ENCODE assay signal across 9 mouse cellular contexts in the genomic region with DNA sequence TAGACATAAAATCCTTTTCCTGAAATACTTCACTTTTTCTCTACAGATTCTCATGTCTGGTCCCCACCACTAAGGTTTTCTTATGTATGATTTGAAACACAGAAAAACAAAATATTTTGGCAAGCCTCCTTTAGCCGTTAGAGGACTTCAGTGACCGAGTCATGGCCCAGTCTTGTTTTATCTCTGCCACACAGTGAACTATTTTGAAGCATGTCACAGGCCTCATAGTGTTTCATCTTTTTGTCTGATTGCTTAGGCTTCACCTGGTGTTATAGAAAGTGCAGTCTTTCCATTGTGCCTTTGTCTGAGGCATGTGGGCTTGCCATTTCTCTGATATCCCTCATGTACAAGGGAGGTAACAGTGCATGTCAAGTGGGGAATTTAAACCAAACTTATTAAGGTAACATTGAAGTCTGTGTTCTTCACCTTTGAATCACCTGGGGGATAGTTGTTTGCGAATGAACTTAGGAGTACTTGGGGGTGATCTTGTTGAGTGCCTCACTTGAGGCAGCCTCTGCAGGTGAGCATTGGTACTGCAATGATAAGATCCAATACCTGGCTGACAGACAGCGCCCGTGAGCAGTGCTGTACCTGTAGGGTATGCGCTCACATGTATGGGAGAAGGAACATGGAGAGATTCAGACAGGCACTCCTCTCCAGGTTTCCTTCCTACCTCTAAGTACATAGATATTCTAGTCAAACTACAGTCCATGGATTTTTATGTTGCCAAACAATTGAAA. TPM values are rescaled to one million over a fixed set of nuclear protein-coding genes. Genes with fewer than 3 reads are reported as not detected.
DNase-seq lines count a peak whose midpoint lies in the region; ATAC-seq and TF ChIP-seq lines count a peak whose summit lies in the region.
"Had no signal": no experiment of that assay in that cellular context is flagged by ENCODE, and none has a peak within 500 bp of the region (broad histone marks: within the 10 kb centered on the region; RNA-seq: fewer than 3 reads in every experiment).

No protein-coding gene starts in this region.

- no peaks in the 10 kb centered on the region for H3K4me1 ChIP-seq in hindbrain, embryonic 11.5 days (replicated peaks; ENCODE audit: control insufficient read depth, insufficient read depth, low read length)
- no peaks in the 10 kb centered on the region for H3K4me1 ChIP-seq in hindbrain, embryonic 12.5 days
- H3K4me1 ChIP-seq in E14TG2a.4 (replicated peaks; ENCODE audit: low read depth, low read length): no peaks in the 10 kb centered on the region

- no peak overlapping the region for H3K27ac ChIP-seq in hindbrain, embryonic 11.5 days (ENCODE audit: low read depth, low read length)
- H3K27ac ChIP-seq in hindbrain, embryonic 12.5 days: no peak overlapping the region
- H3K27ac ChIP-seq: limb, embryonic 15.5 days had no signal

- no peak for ATAC-seq in hindbrain, embryonic 11.5 days (ENCODE audit: low FRiP score)
- no peak for ATAC-seq in hindbrain, embryonic 12.5 days (ENCODE audit: low FRiP score)
- ATAC-seq in megakaryocyte progenitor cell, adult 5-6 weeks (replicated peaks; ENCODE audit: poor library complexity): peak; percentile 81

- DNase-seq in hindbrain, embryonic 11.5 days (ENCODE audit: low spot score): peak; percentile 13
- DNase-seq in embryo, embryonic 9.5 days (ENCODE audit: extremely low spot score): peak; percentile 11
- no peak for DNase-seq in adrenal gland, adult 8-10 months
- DNase-seq in urinary bladder, adult 2 months (ENCODE audit: low spot score): no peak
- no peak for DNase-seq in layer of hippocampus, postnatal 10 days (ENCODE audit: low spot score in 2 of 2)

- TF ChIP-seq CTCF in E14TG2a.4 (conservative IDR thresholded peaks at IDR 0.05; ENCODE audit: low read length): peak; percentile 62

- no peak overlapping the region for H3K4me2 ChIP-seq in hindbrain, embryonic 11.5 days (replicated peaks; ENCODE audit: low read depth, low read length)
- H3K4me2 ChIP-seq in hindbrain, embryonic 12.5 days (replicated peaks): no peak overlapping the region
- H3K4me2 ChIP-seq: limb, embryonic 15.5 days had no signal

- 76% methylated on average over 6 of the region's 6 CpGs for WGBS in hindbrain, embryonic 11.5 days
- 83% methylated on average over 6 of the region's 6 CpGs for WGBS in hindbrain, embryonic 12.5 days

- H3K9me3 ChIP-seq in hindbrain, embryonic 11.5 days (ENCODE audit: control insufficient read depth, low read length): no peaks in the 10 kb centered on the region
- no peaks in the 10 kb centered on the region for H3K9me3 ChIP-seq in hindbrain, embryonic 12.5 days (replicated peaks)
- H3K9me3 ChIP-seq in E14TG2a.4 (ENCODE audit: low read length): no peaks in the 10 kb centered on the region
- H3K9me3 ChIP-seq: limb, embryonic 15.5 days had no signal

- H3K4me3 ChIP-seq in hindbrain, embryonic 11.5 days (ENCODE audit: low read depth, low read length): no peak overlapping the region
- no peak overlapping the region for H3K4me3 ChIP-seq in hindbrain, embryonic 12.5 days
- H3K4me3 ChIP-seq in E14TG2a.4 (replicated peaks; ENCODE audit: low read length): no peak overlapping the region
- H3K4me3 ChIP-seq: limb, embryonic 15.5 days had no signal

- H3K9ac ChIP-seq in hindbrain, embryonic 11.5 days (ENCODE audit: low read depth, low read length): no peak overlapping the region
- no peak overlapping the region for H3K9ac ChIP-seq in hindbrain, embryonic 12.5 days
- H3K9ac ChIP-seq: limb, embryonic 15.5 days had no signal

- no peaks in the 10 kb centered on the region for H3K36me3 ChIP-seq in hindbrain, embryonic 11.5 days (ENCODE audit: control insufficient read depth, insufficient read depth, low read length)
- H3K36me3 ChIP-seq in hindbrain, embryonic 12.5 days: no peaks in the 10 kb centered on the region
- no peaks in the 10 kb centered on the region for H3K36me3 ChIP-seq in E14TG2a.4 (ENCODE audit: insufficient read depth, low read length)

- H3K27me3 ChIP-seq in hindbrain, embryonic 11.5 days (ENCODE audit: control insufficient read depth, insufficient read depth, low read length): no peaks in the 10 kb centered on the region
- H3K27me3 ChIP-seq in hindbrain, embryonic 12.5 days: no peaks in the 10 kb centered on the region
- H3K27me3 ChIP-seq in E14TG2a.4 (ENCODE audit: insufficient read depth, low read length): peaks cover 2% of the 10 kb centered on the region; the same call in 1 of the 2 replicates
- H3K27me3 ChIP-seq: limb, embryonic 15.5 days had no signal

RNA-seq across cellular contexts. Expression of a gene that starts 57.7 kb away (rescaled TPM):
- 253 TPM in 2 replicates for polyA plus RNA-seq in hindbrain, embryonic 11.5 days (2014; fragmentation: Nextera tagmentation; extraction: Ambion mirVana)
- 186 and 191 TPM in 2 replicates for polyA plus RNA-seq in hindbrain, embryonic 12.5 days (2016; fragmentation: Nextera tagmentation; extraction: Ambion mirVana)
- 296 and 301 TPM in 2 replicates for total RNA-seq in megakaryocyte progenitor cell, adult 5-6 weeks (2015)
- total RNA-seq in megakaryocyte progenitor cell, adult 5-6 weeks (2017): 248 and 345 TPM in 2 replicates
- 100 to 1,000 TPM in 1 of 4 experiments, 10 to 100 TPM in 3; 88.6 to 105 (median 93.3) TPM for total RNA-seq in adrenal gland, adult 8-10 months (2022)
- 81.7 and 94.0 TPM in 2 replicates for polyA plus RNA-seq in urinary bladder, adult 2 months (2012; rRNA removed)
- 100 to 1,000 TPM; 109 to 128 TPM for total RNA-seq in layer of hippocampus, postnatal 10 days (2021)

RNA-seq across cellular contexts. Expression of a gene that starts 58.1 kb away (rescaled TPM):
- polyA plus RNA-seq in hindbrain, embryonic 11.5 days (2014; fragmentation: Nextera tagmentation; extraction: Ambion mirVana): 4.4 and 6.3 TPM in 2 replicates
- polyA plus RNA-seq in hindbrain, embryonic 12.5 days (2016; fragmentation: Nextera tagmentation; extraction: Ambion mirVana): 4.8 TPM in 2 replicates
- total RNA-seq in megakaryocyte progenitor cell, adult 5-6 weeks (2015): 13.4 and 16.0 TPM in 2 replicates
- total RNA-seq in megakaryocyte progenitor cell, adult 5-6 weeks (2017): 14.6 and 14.8 TPM in 2 replicates
- total RNA-seq in adrenal gland, adult 8-10 months (2022): 10 to 100 TPM; 20.2 to 34.2 (median 26.0) TPM
- polyA plus RNA-seq in urinary bladder, adult 2 months (2012; rRNA removed): 18.1 and 18.3 TPM in 2 replicates
- 10 to 100 TPM; 18.8 to 26.8 TPM for total RNA-seq in layer of hippocampus, postnatal 10 days (2021)

Comparison
In these comparisons a context has a peak if more than half of its experiments do, and no peak if none do; other contexts are left out.
1. DNase-seq: peak in hindbrain, embryonic 11.5 days (single experiment) and embryo, embryonic 9.5 days (single experiment); none in adrenal gland, adult 8-10 months (single experiment), urinary bladder, adult 2 months (single experiment) and layer of hippocampus, postnatal 10 days (0 of 2).